Mouse (Mus musculus): ENCODE data around the gene Grin2b. TPM values are rescaled to one million over a fixed set of nuclear protein-coding genes. Genes with fewer than 3 reads are reported as not detected.

The Grin2b gene
- total RNA-seq (2021) = 100 to 1,000 TPM; 343 to 387 TPM
- long read RNA-seq, experiment 1, partial matches to known transcripts = 14 of 58 reads
- long read RNA-seq, experiment 1, other reads (novel, unspliced or antisense) = 43 of 58 reads
- long read RNA-seq, experiment 2, partial matches to known transcripts = 28 of 87 reads
- long read RNA-seq, experiment 2, other reads (novel, unspliced or antisense) = 58 of 87 reads

GRCm38 (mm10) chr6:136173191-136173896 is at the start of gene Grin2b:
Gene Grin2b (minus strand): TSS chr6:136173511.
- Histone ChIP-seq H3K27ac (peak within 1 kb of the TSS; percentile 98), H3K4me3 (peak within 1 kb of the TSS; percentile 63)
- DNase-seq (ENCODE audit: low spot score in 2 of 2) = peak; percentile 75 to 76
- TF ChIP-seq CTCF (conservative IDR thresholded peaks at IDR 0.05) = peak; percentile 81

- no peak for DNase-seq (ENCODE audit: low spot score in 2 of 2)
- H3K27ac ChIP-seq = no peak overlapping the region
- no peak for TF ChIP-seq CTCF (conservative IDR thresholded peaks at IDR 0.05)
- no peak overlapping the region for H3K4me3 ChIP-seq
These were observed 48.6 kb upstream of the Grin2b start for GRCm38 (mm10) chr6:136221894-136222293.

GRCm38 (mm10) chr6:136210442-136210841 is 37.1 kb upstream of the Grin2b start:
- DNase-seq (ENCODE audit: low spot score in 2 of 2) = no peak
- TF ChIP-seq CTCF (conservative IDR thresholded peaks at IDR 0.05) = no peak
- H3K27ac ChIP-seq = no peak overlapping the region
- H3K4me3 ChIP-seq = no peak overlapping the region

- DNase-seq (ENCODE audit: low spot score in 2 of 2) = no peak
These were observed 26.5 kb upstream of the Grin2b start for GRCm38 (mm10) chr6:136199814-136200213.

GRCm38 (mm10) chr6:136194616-136195015 is 21.3 kb upstream of the Grin2b start:
- DNase-seq (ENCODE audit: low spot score in 2 of 2) = no peak
- no peak overlapping the region for H3K4me3 ChIP-seq
- H3K27ac ChIP-seq = no peak overlapping the region
- no peak for TF ChIP-seq CTCF (conservative IDR thresholded peaks at IDR 0.05)

More at GRCm38 (mm10) chr6:136199814-136200213, 26.5 kb upstream of the Grin2b start:
- no peak overlapping the region for H3K4me3 ChIP-seq
- no peak overlapping the region for H3K27ac ChIP-seq
- TF ChIP-seq CTCF (conservative IDR thresholded peaks at IDR 0.05) = no peak

GRCm38 (mm10) chr6:136178066-136178465 is 4.8 kb upstream of the Grin2b start:
- H3K4me3 ChIP-seq = no peak overlapping the region
- no peak overlapping the region for H3K27ac ChIP-seq
- DNase-seq (ENCODE audit: low spot score in 2 of 2) = no peak
- no peak for TF ChIP-seq CTCF (conservative IDR thresholded peaks at IDR 0.05)

GRCm38 (mm10) chr6:136172801-136173190 is 515 bp downstream of the Grin2b start:
- H3K27ac ChIP-seq = peak overlapping the region; percentile 98

GRCm38 (mm10) chr6:136172172-136172651 is 1.1 kb downstream of the Grin2b start:
- peak overlapping the region; percentile 63 for H3K4me3 ChIP-seq

More at GRCm38 (mm10) chr6:136172801-136173190, 515 bp downstream of the Grin2b start:
- DNase-seq (ENCODE audit: low spot score in 2 of 2) = no peak
- TF ChIP-seq CTCF (conservative IDR thresholded peaks at IDR 0.05) = no peak
- peak overlapping the region; percentile 63 for H3K4me3 ChIP-seq

GRCm38 (mm10) chr6:136171343-136171742 is 2.0 kb downstream of the Grin2b start:
- no peak for TF ChIP-seq CTCF (conservative IDR thresholded peaks at IDR 0.05)
- H3K27ac ChIP-seq = peak overlapping the region; percentile 98
- no peak for DNase-seq (ENCODE audit: low spot score in 2 of 2)
- H3K4me3 ChIP-seq = peak overlapping the region; percentile 63

More at GRCm38 (mm10) chr6:136172172-136172651, 1.1 kb downstream of the Grin2b start:
- peak; percentile 81 to 85 for DNase-seq (ENCODE audit: low spot score in 2 of 2)
- no peak for TF ChIP-seq CTCF (conservative IDR thresholded peaks at IDR 0.05)
- peak overlapping the region; percentile 98 for H3K27ac ChIP-seq

GRCm38 (mm10) chr6:136170381-136170780 is 2.9 kb downstream of the Grin2b start:
- no peak for DNase-seq (ENCODE audit: low spot score in 2 of 2)
- Histone ChIP-seq H3K27ac (peak overlapping the region; percentile 98), H3K4me3 (peak overlapping the region; percentile 63)
- no peak for TF ChIP-seq CTCF (conservative IDR thresholded peaks at IDR 0.05)

GRCm38 (mm10) chr6:136167361-136167760 is 6.0 kb downstream of the Grin2b start:
- Histone ChIP-seq H3K27ac (peak overlapping the region; percentile 56), H3K4me3 (peak overlapping the region; percentile 63)
- DNase-seq (ENCODE audit: low spot score in 2 of 2) = no peak
- TF ChIP-seq CTCF (conservative IDR thresholded peaks at IDR 0.05) = peak; percentile 60

GRCm38 (mm10) chr6:136165443-136166077 is 7.8 kb downstream of the Grin2b start:
- peak; percentile 55 to 60 for DNase-seq (ENCODE audit: low spot score in 2 of 2)
- Histone ChIP-seq H3K4me3 (peak overlapping the region; percentile 63), H3K27ac (peak overlapping the region; percentile 72)
- TF ChIP-seq CTCF (conservative IDR thresholded peaks at IDR 0.05) = no peak

GRCm38 (mm10) chr6:136162090-136162489 is 11.2 kb downstream of the Grin2b start:
- no peak for TF ChIP-seq CTCF (conservative IDR thresholded peaks at IDR 0.05)
- Histone ChIP-seq H3K4me3 (peak overlapping the region; percentile 49), H3K27ac (peak overlapping the region; percentile 71)
- no peak for DNase-seq (ENCODE audit: low spot score in 2 of 2)

Data from layer of hippocampus, adult 2 months (tissue).